ENCODE assay signal across 8 mouse cellular contexts in genomic region chr10:80342749-80343424, GRCm38 (mm10). TPM values are rescaled to one million over a fixed set of nuclear protein-coding genes. Genes with fewer than 3 reads are reported as not detected.
A peak's percentile ranks its signal among the peaks of the same experiment; 100 is the strongest.
DNase-seq lines count a peak whose midpoint lies in the region; ATAC-seq lines count a peak whose summit lies in the region.

No protein-coding gene starts in this region.

- H3K4me2 ChIP-seq in embryonic facial prominence, embryonic 12.5 days (replicated peaks), result peak overlapping the region; percentile 53
- peak overlapping the region; percentile 48 for H3K4me2 ChIP-seq in hindbrain, embryonic 14.5 days (replicated peaks)
- H3K4me2 ChIP-seq in liver, embryonic 13.5 days, result peak overlapping the region; percentile 82

- ATAC-seq in embryonic facial prominence, embryonic 12.5 days (ENCODE audit: insufficient number of reproducible peaks, insufficient read depth, low FRiP score, low TSS enrichment), result peak; percentile 68
- ATAC-seq in hindbrain, embryonic 14.5 days (ENCODE audit: low FRiP score), result peak; percentile 48
- ATAC-seq in liver, embryonic 13.5 days (ENCODE audit: low read depth), result peak; percentile 8; the same call in 1 of the 2 replicates
- peak; percentile 47 for ATAC-seq in monocyte, adult 5-6 weeks (replicated peaks; ENCODE audit: insufficient number of reproducible peaks, low FRiP score, low TSS enrichment, poor library complexity, severe bottlenecking)

- 2% methylated on average over 32 of the region's 33 CpGs for WGBS in embryonic facial prominence, embryonic 12.5 days
- 2% methylated on average over 26 of the region's 33 CpGs for WGBS in hindbrain, embryonic 14.5 days
- WGBS in liver, embryonic 13.5 days (ENCODE audit: insufficient replicate concordance), result under 1% methylated on average over 33 of the region's 33 CpGs

- no peaks in the 10 kb centered on the region for H3K9me3 ChIP-seq in embryonic facial prominence, embryonic 12.5 days
- H3K9me3 ChIP-seq in hindbrain, embryonic 14.5 days (ENCODE audit: control insufficient read depth, low read length), result no peaks in the 10 kb centered on the region
- no peaks in the 10 kb centered on the region for H3K9me3 ChIP-seq in liver, embryonic 13.5 days (replicated peaks)

- H3K4me1 ChIP-seq in embryonic facial prominence, embryonic 12.5 days, result peaks cover 25% of the 10 kb centered on the region
- H3K4me1 ChIP-seq in hindbrain, embryonic 14.5 days (replicated peaks; ENCODE audit: control insufficient read depth, insufficient read depth, low read length), result peaks cover 14% of the 10 kb centered on the region
- H3K4me1 ChIP-seq in liver, embryonic 13.5 days (replicated peaks), result peaks cover 76% of the 10 kb centered on the region

- H3K4me3 ChIP-seq in embryonic facial prominence, embryonic 12.5 days, result peak overlapping the region; percentile 34
- peak overlapping the region; percentile 26 for H3K4me3 ChIP-seq in hindbrain, embryonic 14.5 days (replicated peaks; ENCODE audit: low read length)
- peak overlapping the region; percentile 56 for H3K4me3 ChIP-seq in liver, embryonic 13.5 days (replicated peaks)

- peaks cover 76% of the 10 kb centered on the region for H3K27me3 ChIP-seq in embryonic facial prominence, embryonic 12.5 days
- H3K27me3 ChIP-seq in hindbrain, embryonic 14.5 days (ENCODE audit: control insufficient read depth, insufficient read depth, low read length), result peaks cover 78% of the 10 kb centered on the region
- H3K27me3 ChIP-seq in liver, embryonic 13.5 days, result peaks cover 63% of the 10 kb centered on the region

- H3K36me3 ChIP-seq in embryonic facial prominence, embryonic 12.5 days, result no peaks in the 10 kb centered on the region
- no peaks in the 10 kb centered on the region for H3K36me3 ChIP-seq in hindbrain, embryonic 14.5 days (replicated peaks; ENCODE audit: control insufficient read depth, insufficient read depth)
- no peaks in the 10 kb centered on the region for H3K36me3 ChIP-seq in liver, embryonic 13.5 days

- intact Hi-C loops in left cerebral cortex, postnatal 4 days (cut with DNase I), result loop anchor here (5.0 kb wide), 1 partner anchor 34 kb away; no protein-coding TSS in a partner anchor

- no peak overlapping the region for H3K9ac ChIP-seq in embryonic facial prominence, embryonic 12.5 days
- peak overlapping the region; percentile 16; the same call in 1 of the 2 replicates for H3K9ac ChIP-seq in hindbrain, embryonic 14.5 days
- peak overlapping the region; percentile 75 for H3K9ac ChIP-seq in liver, embryonic 13.5 days

- H3K27ac ChIP-seq in embryonic facial prominence, embryonic 12.5 days, result no peak overlapping the region
- no peak overlapping the region for H3K27ac ChIP-seq in hindbrain, embryonic 14.5 days
- H3K27ac ChIP-seq in liver, embryonic 13.5 days, result peak overlapping the region; percentile 98

- DNase-seq in CD4-positive helper T cell, adult 2 months (ENCODE audit: low read depth, low spot score), result peak; percentile 83
- DNase-seq in MEL-GATA-1-ER (ENCODE audit: extremely low read depth, low read depth), result peak; percentile 88
- peak; percentile 58 for DNase-seq in hindbrain, embryonic 14.5 days (ENCODE audit: low spot score)
- peak; percentile 66 for DNase-seq in liver, embryonic 13.5 days
- no peak for DNase-seq in left cerebral cortex, postnatal 4 days
- no peak for DNase-seq in left cerebral cortex, adult 8-10 months (ENCODE audit: low spot score in 2 of 2)

RNA-seq across cellular contexts. Expression of gene Adamtsl5, which starts 5.3 kb away (rescaled TPM):
- polyA plus RNA-seq in embryonic facial prominence, embryonic 12.5 days (2016; fragmentation: Nextera tagmentation; extraction: Ambion mirVana), result 1.0 and 2.2 TPM in 2 replicates
- polyA plus RNA-seq in hindbrain, embryonic 14.5 days (2014; fragmentation: Nextera tagmentation; extraction: Ambion mirVana), result 0.84 and 0.90 TPM in 2 replicates
- polyA plus RNA-seq in liver, embryonic 13.5 days (2015; fragmentation: Nextera tagmentation; extraction: Ambion mirVana), result 1.8 and 2.5 TPM in 2 replicates
- total RNA-seq in monocyte, adult 5-6 weeks (2017), result 0.10 to 0.43 TPM in 2 of 3 replicates, not detected in the other
- under 1 TPM; 0.56 to 0.72 TPM for total RNA-seq in left cerebral cortex, postnatal 4 days (2021)
- total RNA-seq in left cerebral cortex, adult 8-10 months (2022), result 10 to 100 TPM; 10.7 to 12.1 (median 11.5) TPM

RNA-seq across cellular contexts. Expression of gene Reep6, which starts 13.1 kb away (rescaled TPM):
- polyA plus RNA-seq in embryonic facial prominence, embryonic 12.5 days (2016; fragmentation: Nextera tagmentation; extraction: Ambion mirVana), result 4.2 and 5.7 TPM in 2 replicates
- polyA plus RNA-seq in hindbrain, embryonic 14.5 days (2014; fragmentation: Nextera tagmentation; extraction: Ambion mirVana), result 5.3 and 5.8 TPM in 2 replicates
- 50.9 and 65.0 TPM in 2 replicates for polyA plus RNA-seq in liver, embryonic 13.5 days (2015; fragmentation: Nextera tagmentation; extraction: Ambion mirVana)
- not detected in 3 replicates for total RNA-seq in monocyte, adult 5-6 weeks (2017)
- total RNA-seq in left cerebral cortex, postnatal 4 days (2021), result 10 to 100 TPM; 13.3 to 14.8 TPM
- 10 to 100 TPM; 12.0 to 14.8 (median 13.6) TPM for total RNA-seq in left cerebral cortex, adult 8-10 months (2022)

RNA-seq across cellular contexts. Expression of gene Plk5, which starts 13.4 kb away (rescaled TPM):
- polyA plus RNA-seq in embryonic facial prominence, embryonic 12.5 days (2016; fragmentation: Nextera tagmentation; extraction: Ambion mirVana), result 0.87 and 1.2 TPM in 2 replicates
- 3.6 and 4.1 TPM in 2 replicates for polyA plus RNA-seq in hindbrain, embryonic 14.5 days (2014; fragmentation: Nextera tagmentation; extraction: Ambion mirVana)
- polyA plus RNA-seq in liver, embryonic 13.5 days (2015; fragmentation: Nextera tagmentation; extraction: Ambion mirVana), result 0.12 TPM in 1 of 2 replicates, not detected in the other
- total RNA-seq in monocyte, adult 5-6 weeks (2017), result not detected in 3 replicates
- total RNA-seq in left cerebral cortex, postnatal 4 days (2021), result 1 to 10 TPM; 4.2 to 6.1 TPM
- 10 to 100 TPM; 27.8 to 29.4 (median 28.7) TPM for total RNA-seq in left cerebral cortex, adult 8-10 months (2022)

RNA-seq across cellular contexts. Expression of gene Pcsk4, which starts 13.6 kb away (rescaled TPM):
- polyA plus RNA-seq in embryonic facial prominence, embryonic 12.5 days (2016; fragmentation: Nextera tagmentation; extraction: Ambion mirVana), result 4.5 and 5.1 TPM in 2 replicates
- 4.4 and 4.7 TPM in 2 replicates for polyA plus RNA-seq in hindbrain, embryonic 14.5 days (2014; fragmentation: Nextera tagmentation; extraction: Ambion mirVana)
- 5.3 TPM in 2 replicates for polyA plus RNA-seq in liver, embryonic 13.5 days (2015; fragmentation: Nextera tagmentation; extraction: Ambion mirVana)
- 0.57 TPM in 1 of 3 replicates, not detected in the others for total RNA-seq in monocyte, adult 5-6 weeks (2017)
- 10 to 100 TPM in 1 of 2 experiments, 1 to 10 TPM in 1; 8.1 to 10.5 TPM for total RNA-seq in left cerebral cortex, postnatal 4 days (2021)
- 10 to 100 TPM in 1 of 4 experiments, 1 to 10 TPM in 3; 6.7 to 10.2 (median 8.3) TPM for total RNA-seq in left cerebral cortex, adult 8-10 months (2022)

RNA-seq across cellular contexts. Expression of gene 2310011J03Rik, which starts 22.6 kb away (rescaled TPM):
- 50.0 and 50.3 TPM in 2 replicates for polyA plus RNA-seq in embryonic facial prominence, embryonic 12.5 days (2016; fragmentation: Nextera tagmentation; extraction: Ambion mirVana)
- polyA plus RNA-seq in hindbrain, embryonic 14.5 days (2014; fragmentation: Nextera tagmentation; extraction: Ambion mirVana), result 23.3 and 24.5 TPM in 2 replicates
- polyA plus RNA-seq in liver, embryonic 13.5 days (2015; fragmentation: Nextera tagmentation; extraction: Ambion mirVana), result 42.3 and 43.7 TPM in 2 replicates
- 23.5 to 28.1 TPM (median 27.6 TPM) in 3 replicates for total RNA-seq in monocyte, adult 5-6 weeks (2017)
- total RNA-seq in left cerebral cortex, postnatal 4 days (2021), result 10 to 100 TPM; 13.6 to 14.2 TPM
- total RNA-seq in left cerebral cortex, adult 8-10 months (2022), result 10 to 100 TPM; 25.7 to 29.0 (median 27.3) TPM

Comparison
In these comparisons a context has a peak if more than half of its experiments do, and no peak if none do; other contexts are left out.
1. RNA of gene Plk5, which starts 13.4 kb away (total RNA-seq): 27.8 to 29.4 TPM in left cerebral cortex, adult 8-10 months; 4.2 to 6.1 TPM in left cerebral cortex, postnatal 4 days and not detected in monocyte, adult 5-6 weeks; every median in the first group is over 4 times any median in the second.
2. DNase-seq: peak in CD4-positive helper T cell, adult 2 months (single experiment), MEL-GATA-1-ER (single experiment), hindbrain, embryonic 14.5 days (single experiment) and liver, embryonic 13.5 days (single experiment); none in left cerebral cortex, postnatal 4 days (single experiment) and left cerebral cortex, adult 8-10 months (0 of 2).
3. ATAC-seq: peak in every context shown above with its lines; median percentile 68 in embryonic facial prominence, embryonic 12.5 days; 48 in hindbrain, embryonic 14.5 days; 47 in monocyte, adult 5-6 weeks; 8 in liver, embryonic 13.5 days.
4. RNA of gene Reep6, which starts 13.1 kb away (total RNA-seq): 13.3 to 14.8 TPM in left cerebral cortex, postnatal 4 days and 12.0 to 14.8 TPM in left cerebral cortex, adult 8-10 months; not detected in monocyte, adult 5-6 weeks; every median in the first group is over 10 times any median in the second.
5. Peak in every context shown above with its lines, with median percentiles within 50 percentile points of each other: H3K4me2 ChIP-seq and H3K4me3 ChIP-seq.